Mouse (Mus musculus) limb, embryonic 10.5 days (tissue): ENCODE measurements at regions not wholly inside any gene's neighbourhood (a gene's known extent, or its start where the extent isn't known, plus 50 kb on each side); places are given as distances from the start of the nearest gene placed in this dataset.

Source experiments
- DNase-seq: peaks from one replicate; pipeline ENCODE4 v3.0.0-alpha.2; 2017; ENCODE audit warnings: low spot score
- H3K27ac ChIP-seq: fragments of 300-500 bp; sonication (generic); 2 replicates; pipeline ENCODE4 v1.5.1; 2016; ENCODE audit warnings: mild to moderate bottlenecking
- H3K27me3 ChIP-seq: fragments of 300-500 bp; sonication (generic); 2 replicates; pipeline ENCODE4 v1.6.1; 2016; ENCODE audit warnings: low read depth, mild to moderate bottlenecking; ENCODE audit not compliant: poor library complexity, severe bottlenecking
- H3K36me3 ChIP-seq: fragments of 300-500 bp; sonication (generic); 2 replicates; pipeline ENCODE4 v1.6.1; 2016; ENCODE audit warnings: mild to moderate bottlenecking, moderate library complexity
- H3K4me1 ChIP-seq: fragments of 300-500 bp; sonication (generic); 2 replicates; pipeline ENCODE4 v1.6.1; 2016
- H3K4me3 ChIP-seq: fragments of 300-500 bp; sonication (generic); 2 replicates; pipeline ENCODE4 v1.5.1; 2016; ENCODE audit warnings: mild to moderate bottlenecking, moderate library complexity
- H3K9me3 ChIP-seq: fragments of 300-500 bp; sonication (generic); replicated peaks from 2 replicates; pipeline ENCODE4 v1.6.1; 2016; ENCODE audit warnings: mild to moderate bottlenecking
- WGBS: fragments of 180-500 bp; shearing (Covaris S2); methylation state at CpG from one replicate; pipeline ENCODE4 v1.1.7; 2016; 5-methylcytosine and 5-hydroxymethylcytosine counted together

DNA sequence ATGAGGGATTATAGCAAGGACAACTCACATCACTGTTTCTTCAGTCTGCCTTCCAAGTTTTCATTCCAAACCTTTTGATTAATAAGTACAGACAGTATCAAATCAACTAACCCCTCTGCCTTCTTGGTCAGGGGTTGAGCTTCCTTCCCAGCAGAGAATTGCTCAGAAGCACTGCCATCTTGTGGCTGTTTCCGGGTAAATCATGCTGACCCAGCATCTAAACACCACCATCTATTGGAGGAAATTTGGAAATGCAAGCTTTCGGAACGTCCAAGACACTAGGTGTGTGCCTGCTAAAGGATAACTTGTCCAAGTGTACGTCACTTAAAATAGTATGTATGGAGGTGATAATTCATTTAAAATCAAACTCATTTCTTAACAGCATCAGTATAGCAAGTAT is 231.7 kb upstream of the Ank start:
- Histone ChIP-seq H3K27me3 (no peaks in the 10 kb centered on the region), H3K9me3 (no peaks in the 10 kb centered on the region), H3K4me3 (no peak overlapping the region), H3K27ac (no peak overlapping the region), H3K36me3 (no peaks in the 10 kb centered on the region), H3K4me1 (peaks cover 7% of the 10 kb centered on the region; the same call in 1 of the 2 replicates)
- peak; percentile 74 for DNase-seq
- 26% methylated on average over 4 of the region's 4 CpGs for WGBS

DNA sequence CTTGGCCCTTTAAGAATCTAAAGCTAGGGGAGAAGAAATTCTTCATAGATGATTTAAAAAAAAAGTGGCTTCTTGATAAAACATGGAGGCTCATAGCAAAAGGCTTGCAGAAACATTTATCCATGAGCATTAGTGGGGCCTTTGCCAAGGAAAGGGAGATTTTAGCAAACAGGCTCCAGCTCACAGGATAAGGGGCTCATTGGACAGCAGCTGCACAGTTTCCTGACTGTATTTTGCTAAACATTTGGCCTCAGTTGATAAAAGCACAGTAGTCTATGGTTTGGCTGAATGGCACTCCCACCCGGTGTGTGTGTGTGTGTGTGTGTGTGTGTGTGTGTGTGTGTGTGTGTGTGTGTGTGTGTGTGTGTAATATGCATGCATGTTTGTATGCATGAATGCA is 228.2 kb upstream of the Ank start:
- H3K36me3 ChIP-seq = no peaks in the 10 kb centered on the region
- peaks cover 7% of the 10 kb centered on the region; the same call in 1 of the 2 replicates for H3K4me1 ChIP-seq
- H3K4me3 ChIP-seq = no peak overlapping the region
- H3K27me3 ChIP-seq = no peaks in the 10 kb centered on the region
- WGBS = 100% methylated on average over 1 of the region's 1 CpGs
- DNase-seq = no peak
- H3K9me3 ChIP-seq = no peaks in the 10 kb centered on the region
- H3K27ac ChIP-seq = no peak overlapping the region

DNA sequence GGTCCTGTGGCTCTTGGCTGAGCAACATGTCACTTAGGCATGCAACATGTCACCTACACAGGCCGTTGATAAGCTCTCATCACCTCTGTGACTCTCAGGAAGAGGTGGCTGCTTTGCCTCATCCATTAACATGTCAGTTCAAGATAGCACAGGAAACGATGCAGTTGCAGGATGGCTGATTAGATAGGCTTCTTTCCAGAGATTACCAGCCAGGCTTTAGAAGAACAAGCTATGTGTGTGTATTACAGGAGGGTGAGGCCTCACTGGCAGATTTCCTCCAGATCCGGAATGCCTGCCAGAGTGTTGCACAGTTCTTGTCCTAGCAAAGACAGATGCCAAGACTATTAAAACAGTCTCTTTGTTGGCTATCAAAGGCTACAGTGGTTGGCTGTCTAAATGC is 220.2 kb upstream of the Ank start:
- H3K4me3 ChIP-seq = no peak overlapping the region
- no peaks in the 10 kb centered on the region for H3K4me1 ChIP-seq
- H3K27ac ChIP-seq = no peak overlapping the region
- no peaks in the 10 kb centered on the region for H3K9me3 ChIP-seq
- no peaks in the 10 kb centered on the region for H3K27me3 ChIP-seq
- 29% methylated on average over 3 of the region's 3 CpGs for WGBS
- no peaks in the 10 kb centered on the region for H3K36me3 ChIP-seq
- DNase-seq = no peak

DNA sequence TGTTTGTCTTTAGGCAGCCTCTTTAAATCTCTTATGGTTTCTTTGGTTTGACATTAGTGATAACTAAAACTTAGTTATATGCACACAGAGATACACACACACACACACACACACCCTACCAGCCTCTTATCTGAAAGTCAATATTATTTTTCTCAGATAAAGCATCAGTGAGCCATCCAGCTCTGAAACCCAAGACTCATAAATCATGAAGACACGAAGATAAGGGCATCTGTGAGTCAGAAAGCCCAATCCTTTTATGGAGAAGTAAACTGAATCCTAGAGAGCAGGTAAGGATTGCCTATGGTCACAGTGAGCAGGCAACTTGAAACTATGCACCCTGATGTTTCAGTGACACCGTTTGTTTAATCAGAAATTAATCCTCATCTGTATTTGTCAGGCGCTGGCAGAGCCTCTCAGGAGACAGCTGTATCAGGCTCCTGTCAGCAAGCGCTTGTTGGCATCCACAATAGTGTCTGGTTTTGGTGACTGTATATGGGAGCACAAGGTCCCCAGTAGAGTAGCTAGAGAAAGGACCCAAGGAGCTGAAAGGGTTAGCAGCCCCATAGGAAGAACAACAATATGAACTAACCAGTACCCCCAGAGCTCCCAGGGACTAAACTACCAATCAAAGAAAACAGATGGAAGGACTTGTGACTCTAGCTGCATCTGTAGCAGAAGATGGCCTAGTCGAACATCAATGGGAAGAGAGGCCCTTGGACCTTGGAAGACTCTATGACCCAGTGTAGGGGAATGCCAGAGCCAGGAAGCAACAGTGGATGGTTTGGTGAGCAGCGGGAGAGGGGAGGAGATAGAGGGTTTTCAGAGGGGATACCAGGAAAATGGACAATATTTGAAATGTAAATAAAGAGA is 207.3 kb upstream of the Ank start:
- 77% methylated on average over 6 of the region's 6 CpGs for WGBS
- H3K9me3 ChIP-seq = no peaks in the 10 kb centered on the region
- H3K27ac ChIP-seq = no peak overlapping the region

DNA sequence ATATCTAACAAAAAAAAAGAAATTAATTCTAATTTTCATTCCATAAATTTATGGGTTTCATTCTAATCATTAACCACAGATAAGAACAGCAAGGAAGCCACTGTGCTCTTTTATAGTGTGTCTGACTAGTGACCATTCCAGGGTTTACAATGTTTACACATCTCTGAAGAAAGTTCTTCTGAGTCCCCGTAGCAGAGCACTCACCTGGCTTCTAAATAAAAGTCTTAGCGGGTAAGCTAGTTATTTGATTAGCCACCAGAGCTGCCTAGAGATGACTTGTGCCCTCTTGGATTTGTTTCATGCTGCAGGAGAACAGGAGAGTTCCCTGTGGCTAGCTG is 206.7 kb upstream of the Ank start:
- Histone ChIP-seq H3K27me3 (no peaks in the 10 kb centered on the region), H3K27ac (no peak overlapping the region), H3K9me3 (no peaks in the 10 kb centered on the region), H3K36me3 (no peaks in the 10 kb centered on the region), H3K4me1 (no peaks in the 10 kb centered on the region), H3K4me3 (no peak overlapping the region)
- WGBS = 68% methylated on average over 2 of the region's 2 CpGs
- no peak for DNase-seq

More for the DNA sequence above, 207.3 kb upstream of the Ank start:
- H3K36me3 ChIP-seq = no peaks in the 10 kb centered on the region
- H3K4me1 ChIP-seq = no peaks in the 10 kb centered on the region
- DNase-seq = no peak
- H3K4me3 ChIP-seq = no peak overlapping the region
- H3K27me3 ChIP-seq = no peaks in the 10 kb centered on the region

DNA sequence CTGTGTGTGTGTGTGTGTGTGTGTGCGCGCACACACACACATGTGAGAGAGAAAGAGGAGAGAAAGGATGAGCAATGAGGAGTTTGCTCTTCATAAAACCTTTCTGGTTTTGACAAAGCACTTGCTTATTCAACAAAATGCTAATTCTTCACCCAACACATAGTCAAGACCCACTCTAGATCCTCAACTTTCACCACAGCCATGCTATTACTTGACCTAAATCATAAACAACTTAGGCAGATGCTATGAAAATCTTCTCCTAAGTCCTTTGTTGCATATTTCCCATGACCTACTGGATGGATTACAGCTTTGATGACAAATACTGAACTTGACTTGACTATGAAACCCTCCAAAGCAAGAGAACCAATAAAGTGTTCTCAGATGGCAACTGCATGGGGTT is 196.3 kb upstream of the Ank start:
- Histone ChIP-seq H3K36me3 (no peaks in the 10 kb centered on the region), H3K9me3 (no peaks in the 10 kb centered on the region), H3K27ac (no peak overlapping the region), H3K4me1 (no peaks in the 10 kb centered on the region), H3K27me3 (no peaks in the 10 kb centered on the region), H3K4me3 (no peak overlapping the region)
- DNase-seq = no peak
- 96% methylated on average over 2 of the region's 2 CpGs for WGBS

DNA sequence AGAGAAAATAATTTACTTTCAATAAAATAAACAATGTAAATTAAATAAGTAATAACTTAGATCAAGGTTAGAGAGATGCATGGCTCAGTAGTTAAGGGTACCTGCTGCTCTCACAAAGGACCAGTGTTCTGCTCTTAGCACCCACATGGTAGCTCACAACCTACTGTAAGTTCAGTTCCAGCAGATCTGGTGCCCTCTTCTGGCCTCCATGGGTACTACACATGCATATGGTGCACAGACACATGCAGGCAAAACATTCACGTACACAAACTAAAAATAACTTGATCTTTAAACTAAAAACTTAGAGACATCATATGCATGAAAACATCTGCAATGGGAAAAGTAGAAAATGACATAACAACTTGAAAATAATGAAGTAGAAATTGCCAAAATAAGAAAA is 184.2 kb upstream of the Ank start:
- WGBS = 94% methylated on average over 1 of the region's 1 CpGs
- Histone ChIP-seq H3K4me3 (no peak overlapping the region), H3K9me3 (no peaks in the 10 kb centered on the region), H3K36me3 (no peaks in the 10 kb centered on the region), H3K27me3 (no peaks in the 10 kb centered on the region), H3K4me1 (no peaks in the 10 kb centered on the region), H3K27ac (no peak overlapping the region)
- DNase-seq = no peak

DNA sequence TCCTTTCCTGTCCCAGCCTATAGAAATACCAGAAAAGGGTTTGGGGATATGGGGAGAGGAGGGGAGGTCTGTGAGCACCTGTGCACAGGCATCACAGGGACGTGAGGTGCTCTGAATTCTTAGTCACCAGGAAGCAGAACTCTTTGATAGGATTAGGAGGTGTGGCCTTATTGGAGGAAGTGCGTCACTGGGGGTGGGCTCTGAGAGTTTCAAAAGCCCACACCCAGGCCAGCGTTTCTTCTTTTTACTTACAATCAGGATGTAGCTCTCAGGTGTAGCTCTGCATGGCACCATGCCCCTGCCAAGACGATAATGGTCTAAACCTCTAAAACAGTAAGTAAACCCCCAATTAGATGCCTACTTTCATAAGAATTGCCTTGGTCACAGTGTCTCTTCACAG is 162.6 kb upstream of the Ank start:
- no peaks in the 10 kb centered on the region for H3K27me3 ChIP-seq
- H3K4me3 ChIP-seq = no peak overlapping the region
- peaks cover 2% of the 10 kb centered on the region; the same call in 1 of the 2 replicates for H3K4me1 ChIP-seq
- 88% methylated on average over 4 of the region's 4 CpGs for WGBS
- H3K36me3 ChIP-seq = no peaks in the 10 kb centered on the region
- no peaks in the 10 kb centered on the region for H3K9me3 ChIP-seq
- no peak overlapping the region for H3K27ac ChIP-seq
- DNase-seq = no peak

DNA sequence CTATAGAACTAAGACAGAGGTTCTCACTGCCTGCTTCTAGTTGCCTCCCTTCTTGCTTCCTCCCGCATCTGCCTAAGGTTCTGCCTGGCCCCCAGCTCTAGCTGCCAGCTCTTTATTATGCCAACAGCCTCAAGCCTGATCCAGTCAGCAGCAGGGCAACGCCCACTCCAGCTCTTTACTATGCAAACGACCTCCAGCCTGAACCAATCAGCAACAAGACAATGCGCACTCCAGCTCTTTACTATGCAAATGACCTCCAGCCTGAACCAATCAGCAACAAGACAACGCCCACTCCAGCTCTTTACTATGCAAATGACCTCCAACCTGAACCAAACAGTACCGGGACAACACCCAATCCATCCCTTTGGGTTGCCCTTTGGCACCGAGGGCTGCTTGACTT is 162.2 kb upstream of the Ank start:
- no peak for DNase-seq
- Histone ChIP-seq H3K36me3 (no peaks in the 10 kb centered on the region), H3K4me3 (no peak overlapping the region), H3K27me3 (no peaks in the 10 kb centered on the region), H3K4me1 (peaks cover 6% of the 10 kb centered on the region), H3K27ac (no peak overlapping the region), H3K9me3 (no peaks in the 10 kb centered on the region)
- 67% methylated on average over 7 of the region's 7 CpGs for WGBS

DNA sequence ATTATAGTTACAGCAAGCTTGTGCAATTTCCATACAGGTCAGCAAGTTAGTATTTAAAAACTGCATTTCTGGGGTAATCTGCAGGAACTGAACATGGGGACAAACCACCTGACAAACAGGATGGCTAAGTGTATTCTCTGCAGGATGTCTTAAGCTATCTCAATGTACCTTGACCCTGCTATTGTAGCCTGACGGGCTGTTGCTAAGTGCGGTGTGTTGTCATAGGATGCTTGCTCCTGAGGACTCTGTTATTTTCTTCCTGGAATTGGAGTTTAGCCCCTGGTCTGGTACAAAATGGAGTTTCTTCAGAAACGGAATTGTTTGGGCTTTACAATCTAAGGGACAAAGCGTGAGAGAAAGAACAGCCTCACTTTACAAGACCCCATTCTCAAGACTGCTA is 161.4 kb upstream of the Ank start:
- peaks cover 6% of the 10 kb centered on the region for H3K4me1 ChIP-seq
- H3K27me3 ChIP-seq = no peaks in the 10 kb centered on the region
- H3K9me3 ChIP-seq = no peaks in the 10 kb centered on the region
- DNase-seq = no peak
- no peaks in the 10 kb centered on the region for H3K36me3 ChIP-seq
- H3K27ac ChIP-seq = no peak overlapping the region
- WGBS = 93% methylated on average over 4 of the region's 4 CpGs
- no peak overlapping the region for H3K4me3 ChIP-seq

DNA sequence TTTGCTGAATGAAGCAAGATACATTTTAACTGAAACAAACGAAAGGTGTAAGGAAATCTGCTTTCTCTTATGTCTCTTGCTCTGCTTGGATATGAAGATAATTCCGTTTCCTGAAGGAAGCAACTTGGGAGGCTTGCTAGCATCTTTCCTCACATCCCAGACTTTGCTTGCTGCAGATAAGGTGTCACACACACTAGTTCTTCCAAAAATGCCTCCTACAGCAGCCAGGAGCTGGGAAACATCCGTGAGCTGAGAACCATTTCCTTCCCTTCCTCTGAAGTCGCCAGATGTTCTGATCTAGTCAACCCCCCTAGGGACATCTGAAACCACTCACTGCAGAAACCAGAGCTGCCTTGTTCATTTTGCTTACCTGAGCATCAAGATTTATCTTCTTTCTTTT is 157.8 kb upstream of the Ank start:
- Histone ChIP-seq H3K9me3 (no peaks in the 10 kb centered on the region), H3K4me1 (peaks cover 6% of the 10 kb centered on the region), H3K27me3 (no peaks in the 10 kb centered on the region), H3K4me3 (no peak overlapping the region), H3K36me3 (no peaks in the 10 kb centered on the region), H3K27ac (no peak overlapping the region)
- no peak for DNase-seq
- 63% methylated on average over 4 of the region's 4 CpGs for WGBS

DNA sequence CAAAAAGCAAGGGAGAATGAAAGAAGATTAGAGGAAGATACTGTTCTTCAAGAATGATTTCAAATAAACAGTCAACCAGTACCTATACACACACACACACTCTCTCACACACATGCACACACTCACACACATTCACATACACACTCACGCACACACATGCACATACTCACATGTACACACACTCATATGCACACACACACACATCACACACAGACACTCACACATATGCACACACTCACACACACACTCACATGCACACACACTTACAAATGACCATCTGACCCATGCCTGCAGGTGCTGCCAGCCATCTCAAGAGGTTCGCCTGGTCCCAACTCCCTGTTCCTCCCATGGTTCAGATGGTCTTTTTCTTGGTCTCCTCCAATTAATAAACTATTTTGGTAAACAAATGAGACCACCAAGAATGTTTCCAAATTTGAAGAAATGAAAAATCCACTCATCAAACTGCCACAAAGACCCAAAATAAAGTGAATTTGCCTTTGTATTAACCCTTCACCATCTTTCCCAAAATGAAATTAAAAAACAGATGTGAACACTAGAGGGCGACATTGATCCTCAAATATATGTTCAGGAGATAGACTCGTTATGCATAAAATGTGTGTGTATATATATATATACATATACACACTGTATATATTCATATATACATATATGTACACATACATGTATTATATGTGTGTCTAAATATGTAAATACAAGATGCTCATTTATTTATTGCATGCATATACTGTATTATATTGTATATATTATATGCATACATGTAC is 150.3 kb upstream of the Ank start:
- Histone ChIP-seq H3K27me3 (no peaks in the 10 kb centered on the region), H3K9me3 (no peaks in the 10 kb centered on the region), H3K36me3 (no peaks in the 10 kb centered on the region), H3K4me3 (no peak overlapping the region), H3K4me1 (no peaks in the 10 kb centered on the region), H3K27ac (no peak overlapping the region)
- no peak for DNase-seq
- WGBS = 50% methylated on average over 4 of the region's 4 CpGs

DNA sequence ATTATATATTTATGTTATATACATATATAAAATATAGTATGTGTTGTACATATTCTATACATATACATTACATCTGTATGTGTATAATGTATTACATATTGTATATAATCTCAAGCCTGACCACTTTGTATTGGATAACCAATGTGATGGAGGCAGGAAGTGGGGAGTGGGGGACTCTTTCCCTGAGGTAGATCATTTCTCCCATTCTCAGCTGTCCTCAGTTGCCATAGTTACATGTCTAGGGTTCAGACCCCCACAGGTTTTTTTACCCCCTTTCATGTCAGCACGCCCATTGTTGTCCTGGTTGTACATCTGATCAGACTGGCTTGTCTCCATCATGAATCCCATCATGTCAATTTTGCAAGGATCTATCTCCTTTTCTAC is 149.7 kb upstream of the Ank start:
- Histone ChIP-seq H3K27me3 (no peaks in the 10 kb centered on the region), H3K9me3 (no peaks in the 10 kb centered on the region), H3K4me3 (no peak overlapping the region), H3K36me3 (no peaks in the 10 kb centered on the region), H3K4me1 (no peaks in the 10 kb centered on the region), H3K27ac (no peak overlapping the region)
- 83% methylated on average over 1 of the region's 1 CpGs for WGBS
- no peak for DNase-seq
